Mouse (Mus musculus): ENCODE measurements at regions not wholly inside any gene's neighbourhood (a gene's known extent, or its start where the extent isn't known, plus 50 kb on each side); places are given as distances from the start of the nearest gene placed in this dataset.
A peak's percentile ranks its signal among the peaks of the same experiment; 100 is the strongest.

- TF ChIP-seq POLR2A (IDR thresholded peaks at IDR 0.05; ENCODE audit: borderline replicate concordance, extremely low read depth, insufficient read depth, insufficient read length, poor library complexity, severe bottlenecking) (no peak), CTCF (IDR thresholded peaks at IDR 0.05; ENCODE audit: borderline replicate concordance, extremely low read depth, insufficient read depth, insufficient read length) (no peak)
- DNase-seq (ENCODE audit: low read depth): no peak
Measured at GRCm38 (mm10) chr3:41433106-41433505, 122.4 kb upstream of the Jade1 start.

GRCm38 (mm10) chr3:41432376-41432775, 123.2 kb upstream of the Jade1 start:
- no peak for DNase-seq (ENCODE audit: low read depth)
- TF ChIP-seq POLR2A (IDR thresholded peaks at IDR 0.05; ENCODE audit: borderline replicate concordance, extremely low read depth, insufficient read depth, insufficient read length, poor library complexity, severe bottlenecking) (no peak), CTCF (IDR thresholded peaks at IDR 0.05; ENCODE audit: borderline replicate concordance, extremely low read depth, insufficient read depth, insufficient read length) (no peak)

- peak; percentile 14 for DNase-seq (ENCODE audit: low read depth)
- no peak for TF ChIP-seq CTCF (IDR thresholded peaks at IDR 0.05; ENCODE audit: borderline replicate concordance, extremely low read depth, insufficient read depth, insufficient read length)
- TF ChIP-seq POLR2A (IDR thresholded peaks at IDR 0.05; ENCODE audit: borderline replicate concordance, extremely low read depth, insufficient read depth, insufficient read length, poor library complexity, severe bottlenecking): no peak
Measured at GRCm38 (mm10) chr3:41430191-41430590, 125.3 kb upstream of the Jade1 start.

- TF ChIP-seq CTCF (IDR thresholded peaks at IDR 0.05; ENCODE audit: borderline replicate concordance, extremely low read depth, insufficient read depth, insufficient read length): no peak
- no peak for TF ChIP-seq POLR2A (IDR thresholded peaks at IDR 0.05; ENCODE audit: borderline replicate concordance, extremely low read depth, insufficient read depth, insufficient read length, poor library complexity, severe bottlenecking)
- no peak for DNase-seq (ENCODE audit: low read depth)
Measured at GRCm38 (mm10) chr3:41426946-41427345, 128.6 kb upstream of the Jade1 start.

GRCm38 (mm10) chr3:41425863-41426262, 129.7 kb upstream of the Jade1 start:
- DNase-seq (ENCODE audit: low read depth): no peak
- no peak for TF ChIP-seq POLR2A (IDR thresholded peaks at IDR 0.05; ENCODE audit: borderline replicate concordance, extremely low read depth, insufficient read depth, insufficient read length, poor library complexity, severe bottlenecking)
- TF ChIP-seq CTCF (IDR thresholded peaks at IDR 0.05; ENCODE audit: borderline replicate concordance, extremely low read depth, insufficient read depth, insufficient read length): no peak

- TF ChIP-seq POLR2A (IDR thresholded peaks at IDR 0.05; ENCODE audit: borderline replicate concordance, extremely low read depth, insufficient read depth, insufficient read length, poor library complexity, severe bottlenecking) (no peak), CTCF (IDR thresholded peaks at IDR 0.05; ENCODE audit: borderline replicate concordance, extremely low read depth, insufficient read depth, insufficient read length) (no peak)
- DNase-seq (ENCODE audit: low read depth): no peak
Measured at GRCm38 (mm10) chr3:41424142-41424939, 131.2 kb upstream of the Jade1 start.

- DNase-seq (ENCODE audit: low read depth): no peak
- TF ChIP-seq POLR2A (IDR thresholded peaks at IDR 0.05; ENCODE audit: borderline replicate concordance, extremely low read depth, insufficient read depth, insufficient read length, poor library complexity, severe bottlenecking) (no peak), CTCF (IDR thresholded peaks at IDR 0.05; ENCODE audit: borderline replicate concordance, extremely low read depth, insufficient read depth, insufficient read length) (no peak)
Measured at GRCm38 (mm10) chr3:41423630-41424029, 131.9 kb upstream of the Jade1 start.

GRCm38 (mm10) chr3:41422615-41423579, 132.6 kb upstream of the Jade1 start:
- DNase-seq (ENCODE audit: low read depth): peak; percentile 36
- TF ChIP-seq POLR2A (IDR thresholded peaks at IDR 0.05; ENCODE audit: borderline replicate concordance, extremely low read depth, insufficient read depth, insufficient read length, poor library complexity, severe bottlenecking) (no peak), CTCF (IDR thresholded peaks at IDR 0.05; ENCODE audit: borderline replicate concordance, extremely low read depth, insufficient read depth, insufficient read length) (no peak)

GRCm38 (mm10) chr3:41413771-41414170, 141.8 kb upstream of the Jade1 start:
- TF ChIP-seq CTCF (IDR thresholded peaks at IDR 0.05; ENCODE audit: borderline replicate concordance, extremely low read depth, insufficient read depth, insufficient read length): no peak
- no peak for DNase-seq (ENCODE audit: low read depth)

GRCm38 (mm10) chr3:41412698-41413097, 142.8 kb upstream of the Jade1 start:
- DNase-seq (ENCODE audit: low read depth): no peak

More at GRCm38 (mm10) chr3:41412698-41413097, 142.8 kb upstream of the Jade1 start:
- no peak for TF ChIP-seq POLR2A (IDR thresholded peaks at IDR 0.05; ENCODE audit: borderline replicate concordance, extremely low read depth, insufficient read depth, insufficient read length, poor library complexity, severe bottlenecking)
- no peak for TF ChIP-seq CTCF (IDR thresholded peaks at IDR 0.05; ENCODE audit: borderline replicate concordance, extremely low read depth, insufficient read depth, insufficient read length)

Measured in brain, embryonic 14.5 days (tissue).